Mouse (Mus musculus) right cerebral cortex, postnatal 25 days (tissue): ENCODE measurements at regions not wholly inside any gene's neighbourhood (a gene's known extent, or its start where the extent isn't known, plus 50 kb on each side); places are given as distances from the start of the nearest gene placed in this dataset.
A peak's percentile ranks its signal among the peaks of the same experiment; 100 is the strongest.

Experiments
- DNase-seq: peaks from one replicate; pipeline ENCODE4 v3.0.0; 2022

- DNase-seq: no peak
Measured at GRCm38 (mm10) chr15:52095629-52096190, 1789.0 kb upstream of the Gm7489 start.

GRCm38 (mm10) chr15:52108761-52109160 lies 1775.9 kb upstream of the Gm7489 start:
- no peak for DNase-seq

- no peak for DNase-seq
Measured at GRCm38 (mm10) chr15:52114368-52115036, 1770.2 kb upstream of the Gm7489 start.

DNA sequence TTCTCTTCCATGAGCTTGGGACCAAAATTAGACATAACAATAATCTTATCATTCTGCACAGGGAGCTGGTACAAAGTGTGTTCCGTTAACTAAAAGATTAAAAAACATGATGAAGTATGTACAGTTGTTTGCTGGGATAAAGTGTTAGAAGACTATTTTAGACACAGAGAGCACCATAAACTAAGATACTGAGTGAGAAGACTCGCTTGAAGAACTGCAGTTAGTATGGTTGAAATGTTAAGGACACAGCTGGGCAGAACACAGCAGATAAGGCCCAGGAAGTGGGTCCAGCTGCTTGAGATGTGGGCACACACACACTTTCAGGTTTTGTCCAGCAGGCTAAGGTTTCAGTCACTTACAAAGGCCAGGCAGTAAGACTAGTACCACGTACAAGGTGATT lies 1748.0 kb upstream of the Gm7489 start:
- no peak for DNase-seq

DNA sequence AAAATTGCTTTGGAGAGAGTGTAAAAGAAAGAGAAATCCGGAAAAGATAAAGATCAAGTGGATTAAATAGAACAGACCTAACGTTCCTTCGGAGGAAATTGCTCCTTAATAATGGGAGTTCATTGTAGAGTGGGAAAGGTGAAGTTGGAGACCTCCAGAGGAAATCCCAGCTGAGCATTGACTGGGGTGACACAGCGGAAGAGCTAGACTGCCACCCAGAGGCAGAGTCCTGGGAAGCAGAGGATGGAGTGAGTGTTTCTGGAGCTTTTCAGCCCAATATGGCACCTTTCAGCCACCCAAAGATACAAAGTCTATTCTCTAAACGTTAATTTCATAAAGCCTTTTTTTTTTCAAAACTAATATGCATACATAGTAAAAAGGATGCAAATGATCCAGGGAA lies 1731.3 kb upstream of the Gm7489 start:
- DNase-seq: peak; percentile 9

GRCm38 (mm10) chr15:52155784-52156183 lies 1728.9 kb upstream of the Gm7489 start:
- no peak for DNase-seq

GRCm38 (mm10) chr15:52156779-52157178 lies 1727.9 kb upstream of the Gm7489 start:
- DNase-seq: no peak

DNA sequence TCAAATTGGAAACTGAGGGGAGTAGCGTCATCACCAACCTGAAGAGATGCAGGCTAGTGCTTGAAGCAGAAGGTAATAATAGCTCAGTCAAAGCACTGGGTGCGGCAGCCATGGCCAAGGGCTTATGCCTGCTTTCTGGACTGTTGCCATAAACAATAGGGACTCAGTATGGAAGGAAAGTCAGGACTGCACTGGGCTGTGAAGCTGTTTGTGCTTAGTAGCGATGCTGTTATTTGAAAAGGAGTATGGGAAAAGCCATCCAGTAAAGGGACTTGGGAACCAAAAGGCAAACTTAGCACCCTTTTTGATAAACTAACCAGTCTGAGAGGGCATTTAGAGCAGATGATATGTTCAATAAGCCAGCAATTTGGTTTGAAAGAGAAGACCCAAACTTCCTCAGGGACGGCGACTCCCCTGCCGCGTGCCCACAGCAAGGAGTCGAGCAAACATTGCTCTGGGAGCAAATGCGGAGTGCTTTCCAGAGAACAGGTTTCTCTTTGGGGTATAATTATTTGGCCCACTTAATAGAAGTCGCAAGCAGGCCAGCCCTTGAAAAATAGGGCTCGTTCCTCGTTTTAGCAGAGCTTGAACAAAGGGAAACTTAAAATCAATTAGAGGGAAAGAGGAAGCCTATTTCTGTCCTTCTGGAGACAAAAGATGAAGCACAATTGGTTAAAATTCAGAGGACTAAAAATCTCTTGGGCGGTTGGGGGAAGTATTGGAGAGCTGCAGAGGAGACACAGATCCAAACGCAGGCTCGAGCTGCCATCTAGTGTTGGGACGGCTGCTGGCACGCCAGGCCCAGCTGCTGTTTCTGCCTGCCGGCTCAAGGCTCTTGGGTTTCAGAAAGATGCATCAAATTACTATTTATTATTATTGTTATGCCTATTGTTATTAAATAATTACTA lies 1724.3 kb upstream of the Gm7489 start:
- peak; percentile 83 for DNase-seq

GRCm38 (mm10) chr15:52161089-52161442 lies 1723.6 kb upstream of the Gm7489 start:
- DNase-seq: no peak

DNA sequence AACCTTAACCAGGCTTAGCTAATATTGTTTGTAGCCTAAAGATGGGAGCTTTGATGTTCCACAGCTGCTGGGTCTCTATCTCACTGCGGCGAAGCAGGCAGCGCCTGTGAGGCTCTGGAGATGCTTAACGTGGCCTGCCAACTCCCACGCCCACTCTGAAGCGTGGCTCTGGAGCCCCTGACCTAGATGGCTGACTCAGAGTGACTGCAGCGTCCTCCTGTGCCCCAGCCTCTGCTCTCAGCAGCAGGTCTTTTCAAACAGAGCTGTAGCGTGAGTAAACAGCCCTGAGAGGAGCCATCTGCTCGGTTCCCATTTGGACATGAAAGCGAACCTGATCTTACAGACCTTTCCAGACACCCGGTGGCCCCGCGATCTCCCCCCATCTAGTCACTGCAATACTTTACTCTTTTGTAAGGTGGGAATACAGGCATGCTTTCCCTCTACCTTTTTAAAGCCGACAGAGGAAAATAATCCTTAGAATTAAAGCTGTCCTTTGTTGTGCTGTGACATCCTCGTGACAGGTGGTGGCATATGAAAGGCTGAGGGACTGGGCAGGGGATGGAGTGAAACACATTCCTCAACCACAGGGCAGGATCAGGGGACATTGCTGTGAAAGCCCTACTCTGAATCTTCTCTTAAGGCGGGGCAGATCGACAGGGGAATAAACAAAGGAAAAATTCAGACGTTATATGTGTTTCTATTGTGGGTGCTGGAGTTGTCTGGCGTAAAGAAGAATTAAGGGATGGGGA lies 1723.0 kb upstream of the Gm7489 start:
- peak; percentile 10 for DNase-seq

GRCm38 (mm10) chr15:52166144-52166543 lies 1718.6 kb upstream of the Gm7489 start:
- no peak for DNase-seq

GRCm38 (mm10) chr15:52166595-52167443 lies 1717.9 kb upstream of the Gm7489 start:
- DNase-seq: no peak

DNA sequence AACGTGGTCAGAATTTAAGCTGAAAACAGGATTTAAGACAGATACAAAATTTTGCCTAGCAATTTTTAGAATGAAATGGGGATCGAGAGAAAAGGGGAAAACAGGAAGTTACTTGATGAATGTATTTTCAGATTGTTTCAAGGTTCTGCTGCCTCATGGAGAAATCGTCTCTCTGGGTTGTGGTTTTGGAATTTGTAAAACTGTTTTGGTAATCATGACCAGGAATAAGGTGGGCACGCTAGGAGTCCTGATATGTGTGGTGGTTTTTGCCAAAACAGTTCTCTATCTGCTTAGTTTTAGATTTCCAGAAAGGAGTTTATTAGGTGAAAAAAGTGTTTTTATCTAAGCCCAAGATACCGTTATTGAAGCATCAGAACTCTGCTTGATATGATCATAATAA lies 1716.9 kb upstream of the Gm7489 start:
- DNase-seq: no peak

DNA sequence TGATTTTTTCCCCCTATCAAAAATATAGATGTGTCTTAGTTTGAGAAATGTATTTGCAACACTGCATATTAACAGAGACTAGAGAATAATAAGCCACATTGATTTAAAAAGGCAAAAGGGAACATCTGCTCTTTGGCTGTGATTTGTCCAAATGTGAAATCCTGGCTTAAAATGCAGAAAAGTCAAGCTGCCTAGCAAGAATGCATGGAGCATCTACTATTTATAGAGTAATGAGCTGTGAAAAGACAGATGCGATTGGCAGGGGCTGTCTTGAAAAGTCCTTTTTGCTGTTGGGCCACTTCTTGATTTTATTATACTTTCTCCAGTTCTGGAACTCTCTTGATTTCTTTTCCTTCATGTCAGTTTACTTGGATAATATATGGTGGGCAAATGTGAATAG lies 1707.8 kb upstream of the Gm7489 start:
- DNase-seq: no peak

DNA sequence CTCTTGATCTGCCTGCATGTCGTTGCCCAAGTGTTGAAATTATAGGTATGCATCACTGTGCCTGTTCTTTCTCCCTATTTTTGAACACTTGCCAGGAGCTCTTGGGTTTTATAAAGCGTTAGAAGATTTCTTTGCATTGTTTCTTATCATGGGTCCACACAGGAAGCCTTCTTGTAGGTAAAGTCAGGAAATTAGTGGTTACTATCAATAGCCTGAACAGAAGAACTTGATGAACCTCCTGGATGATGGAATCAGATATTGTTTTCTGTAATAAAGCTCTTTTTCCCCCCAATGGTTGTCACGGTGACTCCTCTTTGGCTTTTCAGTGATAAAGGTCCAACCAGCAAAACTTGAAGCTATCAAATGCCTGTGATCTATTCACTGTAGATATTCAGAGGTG lies 1706.0 kb upstream of the Gm7489 start:
- DNase-seq: no peak

GRCm38 (mm10) chr15:52179379-52179778 lies 1705.3 kb upstream of the Gm7489 start:
- DNase-seq: no peak

- DNase-seq: no peak
Measured at GRCm38 (mm10) chr15:52191176-52191575, 1693.5 kb upstream of the Gm7489 start.

DNA sequence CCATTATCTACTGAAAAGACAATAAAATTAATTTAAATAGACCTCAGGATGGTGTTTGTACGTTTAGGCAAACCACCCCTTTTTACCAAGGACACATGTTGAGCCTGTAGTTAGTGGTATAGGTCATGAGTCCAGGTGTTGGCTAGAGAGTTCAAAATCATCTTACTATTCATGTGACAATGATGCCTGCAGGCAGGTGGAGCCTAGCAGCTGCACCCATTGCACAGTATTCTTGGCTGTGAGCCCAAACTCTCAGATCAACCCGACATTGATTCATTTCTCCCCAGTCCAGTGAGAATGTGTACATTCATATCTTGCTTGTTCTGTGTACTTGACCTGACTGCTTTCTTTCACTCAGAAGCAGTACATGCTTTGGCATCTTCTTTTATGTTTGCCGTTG lies 1677.4 kb upstream of the Gm7489 start:
- DNase-seq: no peak

DNA sequence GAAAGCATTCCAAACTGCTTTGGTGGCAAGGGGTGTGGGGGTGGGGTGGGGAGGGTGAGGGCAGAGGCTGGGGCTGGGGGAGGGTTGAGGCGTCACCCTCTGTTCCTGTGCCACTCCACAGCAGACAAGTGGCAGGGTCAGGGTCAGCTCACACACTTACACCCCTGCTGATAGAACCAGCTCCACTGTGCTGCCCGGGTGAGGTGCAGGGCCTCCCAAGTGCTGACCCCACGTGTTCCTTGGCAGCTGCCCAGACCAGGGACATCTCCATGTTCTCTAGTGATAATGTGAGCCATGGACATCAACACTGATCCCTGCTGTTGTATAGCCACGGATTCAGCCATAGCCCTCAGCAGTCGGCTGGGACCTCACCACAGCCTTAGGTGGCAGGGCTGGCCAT lies 1652.3 kb upstream of the Gm7489 start:
- DNase-seq: no peak

DNA sequence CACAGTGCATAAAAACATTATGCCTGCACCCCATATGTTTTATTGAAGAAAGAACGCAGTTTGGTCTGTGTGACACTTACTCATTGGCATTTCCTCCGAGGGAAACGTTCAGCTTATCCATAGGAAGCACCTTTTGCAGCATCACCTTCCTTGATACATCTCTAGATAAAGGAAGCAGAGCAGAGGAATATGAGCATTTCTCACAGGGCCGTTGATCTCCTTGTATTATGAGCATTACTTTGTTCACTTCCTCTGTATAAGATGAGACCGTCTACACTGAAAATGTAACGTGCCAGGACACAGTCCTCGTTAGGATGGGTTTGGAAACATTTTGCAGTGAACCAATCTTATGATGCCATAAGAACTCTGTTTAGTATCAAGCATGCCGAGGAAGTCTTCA lies 1648.5 kb upstream of the Gm7489 start:
- no peak for DNase-seq

GRCm38 (mm10) chr15:52242890-52243289 lies 1641.8 kb upstream of the Gm7489 start:
- DNase-seq: no peak
